ENCODE assay signal across 8 mouse cellular contexts in the genomic region with DNA sequence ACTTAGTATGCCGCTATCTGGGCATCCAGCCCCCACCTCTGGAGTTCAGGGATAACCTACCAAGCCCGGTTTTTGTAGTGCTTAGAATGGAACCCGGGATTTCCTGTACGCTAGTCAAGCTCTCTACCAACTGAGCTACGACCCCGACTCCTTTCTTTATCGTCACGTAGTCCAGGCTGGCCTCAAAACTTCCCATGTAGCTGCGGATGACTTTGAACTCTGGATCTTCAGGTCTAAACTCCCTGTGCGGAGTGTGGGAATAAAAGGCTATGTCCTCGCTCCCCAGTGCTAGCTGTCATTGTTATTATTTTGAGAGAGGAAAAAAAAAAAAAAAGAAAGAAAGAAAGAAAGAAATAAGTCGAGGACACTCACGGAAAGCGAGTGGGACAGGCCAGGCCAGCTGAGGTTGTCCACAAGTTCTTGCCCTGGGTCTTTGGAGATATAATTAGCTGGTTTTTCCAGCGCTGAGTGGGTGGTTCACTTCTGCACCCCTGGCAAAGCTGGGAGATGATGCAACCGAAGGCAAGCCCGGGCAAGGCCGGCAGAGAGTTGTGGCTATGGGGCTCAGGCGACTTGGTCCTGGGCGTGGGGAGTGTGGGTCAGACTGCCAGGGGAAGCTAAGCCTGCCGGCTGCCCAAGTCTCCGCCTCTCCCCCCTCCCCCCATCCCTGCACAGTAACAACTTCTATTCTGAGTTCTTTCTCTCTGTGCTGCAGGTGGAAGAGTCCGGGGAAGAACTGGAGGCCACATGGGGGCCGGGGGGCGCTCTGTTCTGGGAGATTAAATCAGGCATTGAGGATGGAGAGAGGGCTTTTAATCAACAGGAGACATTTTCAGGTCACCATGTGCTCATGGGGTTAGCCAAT. TPM values are rescaled to one million over a fixed set of nuclear protein-coding genes. Genes with fewer than 3 reads are reported as not detected.
DNase-seq lines count a peak whose midpoint lies in the region; ATAC-seq lines count a peak whose summit lies in the region.

No protein-coding gene starts in this region.

- DNase-seq in layer of hippocampus, adult 11-12 months (ENCODE audit: low spot score) = peak; percentile 63
- no peak for DNase-seq in layer of hippocampus, postnatal 25 days (ENCODE audit: extremely low spot score in 1 of 2, low spot score in 1 of 2)
- DNase-seq in R1 (ENCODE audit: low read depth, low spot score) = peak; percentile 81
- DNase-seq in fibroblast of lung, adult 2 months (ENCODE audit: low read depth) = peak; percentile 98
- peak; percentile 78 to 82 for DNase-seq in heart, postnatal 10 days
- DNase-seq in limb, embryonic 11.5 days (ENCODE audit: low spot score) = peak; percentile 54
- DNase-seq in midbrain, embryonic 11.5 days (ENCODE audit: low spot score, missing footprints) = peak; percentile 86
- DNase-seq in frontal cortex, postnatal 36 days (ENCODE audit: low spot score in 2 of 2) = no peak

- peaks cover 8% of the 10 kb centered on the region; the same call in 1 of the 2 replicates for H3K4me1 ChIP-seq in limb, embryonic 11.5 days (ENCODE audit: control insufficient read depth, insufficient read depth, low read length)
- peaks cover 20% of the 10 kb centered on the region for H3K4me1 ChIP-seq in midbrain, embryonic 11.5 days (ENCODE audit: control insufficient read depth, insufficient read depth, low read length)

- H3K9me3 ChIP-seq in limb, embryonic 11.5 days (ENCODE audit: control insufficient read depth, low read length) = no peaks in the 10 kb centered on the region
- no peaks in the 10 kb centered on the region for H3K9me3 ChIP-seq in midbrain, embryonic 11.5 days (ENCODE audit: control insufficient read depth, low read length)

- no peaks in the 10 kb centered on the region for H3K36me3 ChIP-seq in limb, embryonic 11.5 days (ENCODE audit: control insufficient read depth, insufficient read depth, low read length)
- no peaks in the 10 kb centered on the region for H3K36me3 ChIP-seq in midbrain, embryonic 11.5 days (ENCODE audit: control insufficient read depth, insufficient read depth, low read length)

- intact Hi-C loops in heart, postnatal 10 days (cut with DNase I) = loop anchor here (2.0 kb wide), 1 partner anchor 14 kb away; no protein-coding TSS in a partner anchor

- 0 out of 2 replicates have a peak overlapping the region, but pooled peaks have one; percentile 10 for H3K4me3 ChIP-seq in limb, embryonic 11.5 days (ENCODE audit: low read depth, low read length)
- H3K4me3 ChIP-seq in midbrain, embryonic 11.5 days (ENCODE audit: low read depth, low read length) = no peak overlapping the region; the same call in 1 of the 2 replicates

- peaks cover 17% of the 10 kb centered on the region for H3K27me3 ChIP-seq in limb, embryonic 11.5 days (ENCODE audit: control insufficient read depth, insufficient read depth, low read length)
- peaks cover 19% of the 10 kb centered on the region for H3K27me3 ChIP-seq in midbrain, embryonic 11.5 days (ENCODE audit: control insufficient read depth, insufficient read depth, low read length)

- H3K9ac ChIP-seq in limb, embryonic 11.5 days (ENCODE audit: low read length) = no peak overlapping the region
- peak overlapping the region; percentile 36; the same call in 1 of the 2 replicates for H3K9ac ChIP-seq in midbrain, embryonic 11.5 days (ENCODE audit: low read length)

- H3K27ac ChIP-seq in limb, embryonic 11.5 days (replicated peaks; ENCODE audit: low read depth, low read length) = no peak overlapping the region
- no peak overlapping the region; the same call in 1 of the 2 replicates for H3K27ac ChIP-seq in midbrain, embryonic 11.5 days (ENCODE audit: low read depth, low read length)

- H3K4me2 ChIP-seq in limb, embryonic 11.5 days (ENCODE audit: low read depth, severe bottlenecking) = peak overlapping the region; percentile 38
- peak overlapping the region; percentile 35 for H3K4me2 ChIP-seq in midbrain, embryonic 11.5 days

- 13% methylated on average over 25 of the region's 25 CpGs for WGBS in limb, embryonic 11.5 days
- 6% methylated on average over 25 of the region's 25 CpGs for WGBS in midbrain, embryonic 11.5 days

- no peak for ATAC-seq in limb, embryonic 11.5 days (ENCODE audit: insufficient number of reproducible peaks, low FRiP score, low TSS enrichment, low read depth)
- no peak for ATAC-seq in midbrain, embryonic 11.5 days (ENCODE audit: low FRiP score)

RNA-seq across cellular contexts. Expression of a gene that starts 12.0 kb away (rescaled TPM):
- 10 to 100 TPM in 1 of 2 experiments, 1 to 10 TPM in 1; 7.1 to 13.9 TPM for total RNA-seq in layer of hippocampus, postnatal 25 days (2021)
- 100 to 1,000 TPM in 1 of 2 experiments, 10 to 100 TPM in 1; 46.2 to 180 TPM for total RNA-seq in heart, postnatal 10 days (2021)
- 40.7 and 41.5 TPM in 2 replicates for polyA plus RNA-seq in limb, embryonic 11.5 days (2014; fragmentation: Nextera tagmentation; extraction: Ambion mirVana)
- polyA plus RNA-seq in midbrain, embryonic 11.5 days (2014; fragmentation: Nextera tagmentation; extraction: Ambion mirVana) = 16.1 and 17.4 TPM in 2 replicates

RNA-seq across cellular contexts. Expression of a gene that starts 35.2 kb away (rescaled TPM):
- under 1 TPM in 1 of 2 experiments, not detected in 1; 0.07 TPM for total RNA-seq in layer of hippocampus, postnatal 25 days (2021)
- total RNA-seq in heart, postnatal 10 days (2021) = under 1 TPM; 0.34 to 0.87 TPM
- 0.16 TPM in 1 of 2 replicates, not detected in the other for polyA plus RNA-seq in limb, embryonic 11.5 days (2014; fragmentation: Nextera tagmentation; extraction: Ambion mirVana)
- polyA plus RNA-seq in midbrain, embryonic 11.5 days (2014; fragmentation: Nextera tagmentation; extraction: Ambion mirVana) = 0.22 and 0.44 TPM in 2 replicates

RNA-seq across cellular contexts. Expression of a gene that starts 46.3 kb away (rescaled TPM):
- total RNA-seq in layer of hippocampus, postnatal 25 days (2021) = 100 to 1,000 TPM; 125 to 140 TPM
- total RNA-seq in heart, postnatal 10 days (2021) = 100 to 1,000 TPM; 152 to 159 TPM
- 872 and 879 TPM in 2 replicates for polyA plus RNA-seq in limb, embryonic 11.5 days (2014; fragmentation: Nextera tagmentation; extraction: Ambion mirVana)
- polyA plus RNA-seq in midbrain, embryonic 11.5 days (2014; fragmentation: Nextera tagmentation; extraction: Ambion mirVana) = 899 and 948 TPM in 2 replicates

Comparison
In these comparisons a context has a peak if more than half of its experiments do, and no peak if none do; other contexts are left out.
1. DNase-seq: peak in layer of hippocampus, adult 11-12 months (single experiment), R1 (single experiment), fibroblast of lung, adult 2 months (single experiment), heart, postnatal 10 days (2 of 2), limb, embryonic 11.5 days (single experiment) and midbrain, embryonic 11.5 days (single experiment); none in layer of hippocampus, postnatal 25 days (0 of 2) and frontal cortex, postnatal 36 days (0 of 2).